Mouse (Mus musculus): ENCODE data around the gene Senp7.

DNA sequence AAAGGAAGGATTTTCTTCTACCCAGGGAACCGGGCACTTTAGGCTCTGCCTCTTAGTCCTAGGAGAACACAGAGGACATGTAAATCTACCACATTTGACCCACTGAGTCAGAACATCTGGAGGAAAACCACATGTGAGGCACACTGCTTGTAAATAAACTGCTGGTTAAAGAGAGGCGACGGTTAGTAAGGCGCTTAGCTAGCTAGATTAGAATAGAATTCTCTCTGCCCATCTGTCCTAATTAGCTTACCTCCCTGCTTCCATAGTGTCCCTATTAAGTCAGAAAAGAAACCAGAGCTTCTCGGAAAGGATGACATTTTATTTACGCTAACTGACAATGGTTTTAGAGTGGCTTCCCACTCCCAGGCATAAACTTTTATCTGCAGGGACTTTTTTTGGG lies 155.9 kb downstream of the Senp7 start, which contains the start of gene Impg2:
- TF ChIP-seq CTCF (IDR thresholded peaks at IDR 0.05; ENCODE audit: insufficient read depth, low read length), result no peak
- TF ChIP-seq POLR2A (IDR thresholded peaks at IDR 0.05; ENCODE audit: borderline replicate concordance, extremely low read depth, low read depth, low read length), result no peak
